Mouse (Mus musculus): ENCODE measurements around the gene Prkn. TPM values are rescaled to one million over a fixed set of nuclear protein-coding genes. Genes with fewer than 3 reads are reported as not detected.
A peak's percentile ranks its signal among the peaks of the same experiment; 100 is the strongest.

Gene Prkn
- polyA plus RNA-seq, 1 experiment from 2014 or later = 2.4 TPM

- Histone ChIP-seq H3K9me3 (replicated peaks) (no peaks in the 10 kb centered on the region), H3K27me3 (no peaks in the 10 kb centered on the region), H3K4me3 (no peak overlapping the region), H3K36me3 (no peaks in the 10 kb centered on the region), H3K27ac (no peak overlapping the region), H3K9ac (no peak overlapping the region), H3K4me1 (peaks cover 9% of the 10 kb centered on the region), H3K4me2 (replicated peaks) (no peak overlapping the region)
- 80% methylated on average over 6 of the region's 6 CpGs for WGBS
- no peak for ATAC-seq (ENCODE audit: low FRiP score)
Measured at GRCm38 (mm10) chr17:11089361-11089760, 249.2 kb downstream of the Prkn start.

- H3K27ac ChIP-seq = 0 out of 2 replicates have a peak overlapping the region, but pooled peaks have one; percentile 2
- no peak overlapping the region for H3K4me3 ChIP-seq
- no peak overlapping the region for H3K4me2 ChIP-seq (replicated peaks)
- no peaks in the 10 kb centered on the region for H3K36me3 ChIP-seq
- no peak for ATAC-seq (ENCODE audit: low FRiP score)
- no peaks in the 10 kb centered on the region for H3K27me3 ChIP-seq
- H3K9ac ChIP-seq = no peak overlapping the region
- 0 out of 2 replicates have a peak, but pooled peaks cover 7% of the 10 kb centered on the region for H3K9me3 ChIP-seq (replicated peaks)
- peaks cover 7% of the 10 kb centered on the region for H3K4me1 ChIP-seq
- 6% methylated on average over 6 of the region's 6 CpGs for WGBS
Measured at GRCm38 (mm10) chr17:11092900-11093299, 252.7 kb downstream of the Prkn start.

GRCm38 (mm10) chr17:11093321-11093720, 253.1 kb downstream of the Prkn start:
- 39% methylated on average over 3 of the region's 3 CpGs for WGBS

GRCm38 (mm10) chr17:11107007-11107406, 266.8 kb downstream of the Prkn start:
- H3K9ac ChIP-seq = no peak overlapping the region
- WGBS = 84% methylated on average over 3 of the region's 3 CpGs

More at GRCm38 (mm10) chr17:11093321-11093720, 253.1 kb downstream of the Prkn start:
- H3K9me3 ChIP-seq (replicated peaks) = 0 out of 2 replicates have a peak, but pooled peaks cover 7% of the 10 kb centered on the region
- no peaks in the 10 kb centered on the region for H3K36me3 ChIP-seq
- H3K4me1 ChIP-seq = peaks cover 7% of the 10 kb centered on the region
- H3K27me3 ChIP-seq = no peaks in the 10 kb centered on the region
- 0 out of 2 replicates have a peak overlapping the region, but pooled peaks have one; percentile 2 for H3K27ac ChIP-seq
- no peak for ATAC-seq (ENCODE audit: low FRiP score)
- H3K9ac ChIP-seq = no peak overlapping the region
- no peak overlapping the region for H3K4me2 ChIP-seq (replicated peaks)
- no peak overlapping the region for H3K4me3 ChIP-seq

GRCm38 (mm10) chr17:11107916-11108315, 267.7 kb downstream of the Prkn start:
- Histone ChIP-seq H3K9me3 (replicated peaks) (0 out of 2 replicates have a peak, but pooled peaks cover 2% of the 10 kb centered on the region), H3K4me1 (no peaks in the 10 kb centered on the region), H3K27ac (no peak overlapping the region), H3K9ac (no peak overlapping the region), H3K36me3 (no peaks in the 10 kb centered on the region), H3K27me3 (no peaks in the 10 kb centered on the region), H3K4me2 (replicated peaks) (no peak overlapping the region), H3K4me3 (no peak overlapping the region)
- no peak for ATAC-seq (ENCODE audit: low FRiP score)
- WGBS = 50% methylated on average over 2 of the region's 2 CpGs

More at GRCm38 (mm10) chr17:11107007-11107406, 266.8 kb downstream of the Prkn start:
- H3K4me2 ChIP-seq (replicated peaks) = no peak overlapping the region
- H3K4me3 ChIP-seq = no peak overlapping the region
- no peak for ATAC-seq (ENCODE audit: low FRiP score)
- no peaks in the 10 kb centered on the region for H3K36me3 ChIP-seq
- H3K4me1 ChIP-seq = no peaks in the 10 kb centered on the region
- no peak overlapping the region for H3K27ac ChIP-seq
- H3K9me3 ChIP-seq (replicated peaks) = 0 out of 2 replicates have a peak, but pooled peaks cover 2% of the 10 kb centered on the region
- H3K27me3 ChIP-seq = no peaks in the 10 kb centered on the region

- Histone ChIP-seq H3K27me3 (no peaks in the 10 kb centered on the region), H3K4me1 (no peaks in the 10 kb centered on the region), H3K9me3 (replicated peaks) (no peaks in the 10 kb centered on the region), H3K36me3 (no peaks in the 10 kb centered on the region), H3K9ac (no peak overlapping the region), H3K4me3 (no peak overlapping the region), H3K27ac (no peak overlapping the region), H3K4me2 (replicated peaks) (no peak overlapping the region)
- 79% methylated on average over 10 of the region's 10 CpGs for WGBS
- no peak for ATAC-seq (ENCODE audit: low FRiP score)
Measured at GRCm38 (mm10) chr17:11117508-11117907, 277.3 kb downstream of the Prkn start.

DNA sequence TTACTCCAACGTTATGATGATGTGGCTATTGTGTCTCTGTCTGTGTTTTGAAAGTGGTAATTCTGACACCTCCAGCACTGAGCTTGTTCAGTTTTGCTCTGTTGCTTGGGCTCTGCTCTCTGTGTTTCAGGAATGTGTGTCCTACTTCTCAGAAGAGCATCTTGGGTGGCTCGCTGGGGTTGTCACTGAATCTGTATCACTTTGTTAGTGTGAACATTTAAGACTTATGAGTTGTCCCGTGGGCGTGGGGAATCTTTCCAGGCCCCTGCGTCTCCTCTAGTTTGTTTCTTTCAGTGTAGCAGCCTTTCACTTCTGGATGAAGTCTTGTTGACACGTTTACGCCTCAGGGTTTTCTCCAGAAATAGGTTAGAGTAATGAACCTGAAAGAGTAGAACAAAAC, 283.9 kb downstream of the Prkn start:
- no peak overlapping the region for H3K27ac ChIP-seq
- ATAC-seq (ENCODE audit: low FRiP score) = no peak
- 81% methylated on average over 7 of the region's 7 CpGs for WGBS

GRCm38 (mm10) chr17:11127217-11127616, 287.0 kb downstream of the Prkn start:
- no peak overlapping the region for H3K4me3 ChIP-seq
- no peak for ATAC-seq (ENCODE audit: low FRiP score)
- 81% methylated on average over 1 of the region's 1 CpGs for WGBS

More for the DNA sequence above, 283.9 kb downstream of the Prkn start:
- Histone ChIP-seq H3K4me3 (no peak overlapping the region), H3K9me3 (replicated peaks) (no peaks in the 10 kb centered on the region), H3K36me3 (no peaks in the 10 kb centered on the region), H3K27me3 (no peaks in the 10 kb centered on the region), H3K9ac (no peak overlapping the region), H3K4me2 (replicated peaks) (no peak overlapping the region), H3K4me1 (no peaks in the 10 kb centered on the region)

GRCm38 (mm10) chr17:11130919-11131318, 290.7 kb downstream of the Prkn start:
- WGBS = 67% methylated on average over 4 of the region's 4 CpGs
- no peaks in the 10 kb centered on the region for H3K4me1 ChIP-seq
- no peak overlapping the region for H3K9ac ChIP-seq
- no peaks in the 10 kb centered on the region for H3K9me3 ChIP-seq (replicated peaks)
- H3K4me3 ChIP-seq = no peak overlapping the region
- no peak overlapping the region for H3K27ac ChIP-seq
- H3K4me2 ChIP-seq (replicated peaks) = no peak overlapping the region
- H3K36me3 ChIP-seq = no peaks in the 10 kb centered on the region
- ATAC-seq (ENCODE audit: low FRiP score) = no peak
- no peaks in the 10 kb centered on the region for H3K27me3 ChIP-seq

More at GRCm38 (mm10) chr17:11127217-11127616, 287.0 kb downstream of the Prkn start:
- Histone ChIP-seq H3K27me3 (no peaks in the 10 kb centered on the region), H3K9ac (no peak overlapping the region), H3K36me3 (no peaks in the 10 kb centered on the region), H3K4me1 (no peaks in the 10 kb centered on the region), H3K9me3 (replicated peaks) (no peaks in the 10 kb centered on the region), H3K27ac (no peak overlapping the region), H3K4me2 (replicated peaks) (no peak overlapping the region)

DNA sequence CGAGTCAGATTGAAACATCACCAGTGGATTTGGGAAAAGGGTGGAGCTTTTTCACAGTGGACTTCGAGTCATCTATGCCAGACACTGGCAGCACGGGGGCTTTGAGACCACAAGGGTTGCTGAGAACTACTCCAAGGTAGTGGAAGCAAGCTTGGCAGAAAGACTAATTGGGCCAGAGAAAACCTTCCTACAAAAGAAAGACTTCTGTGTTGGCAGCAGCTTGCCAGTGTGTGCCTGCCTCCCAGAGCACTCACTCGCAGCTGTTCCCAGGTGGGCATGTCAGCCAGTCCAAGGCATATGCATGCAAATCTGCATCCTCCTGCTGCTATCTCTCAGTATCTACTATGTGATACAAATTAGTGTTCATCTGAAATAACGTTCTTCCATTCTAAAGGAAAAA, 302.1 kb downstream of the Prkn start:
- Histone ChIP-seq H3K9ac (no peak overlapping the region), H3K9me3 (replicated peaks) (no peaks in the 10 kb centered on the region), H3K4me3 (no peak overlapping the region), H3K36me3 (no peaks in the 10 kb centered on the region), H3K27me3 (no peaks in the 10 kb centered on the region), H3K4me1 (no peaks in the 10 kb centered on the region), H3K27ac (no peak overlapping the region), H3K4me2 (replicated peaks) (no peak overlapping the region)
- ATAC-seq (ENCODE audit: low FRiP score) = no peak
- 72% methylated on average over 5 of the region's 5 CpGs for WGBS

GRCm38 (mm10) chr17:11156119-11156518, 315.9 kb downstream of the Prkn start:
- H3K4me2 ChIP-seq (replicated peaks) = no peak overlapping the region
- H3K27ac ChIP-seq = no peak overlapping the region
- H3K36me3 ChIP-seq = no peaks in the 10 kb centered on the region
- ATAC-seq (ENCODE audit: low FRiP score) = no peak
- H3K9me3 ChIP-seq (replicated peaks) = no peaks in the 10 kb centered on the region
- 88% methylated on average over 3 of the region's 3 CpGs for WGBS
- no peaks in the 10 kb centered on the region for H3K27me3 ChIP-seq
- no peaks in the 10 kb centered on the region; the same call in 1 of the 2 replicates for H3K4me1 ChIP-seq
- no peak overlapping the region for H3K9ac ChIP-seq
- no peak overlapping the region for H3K4me3 ChIP-seq

DNA sequence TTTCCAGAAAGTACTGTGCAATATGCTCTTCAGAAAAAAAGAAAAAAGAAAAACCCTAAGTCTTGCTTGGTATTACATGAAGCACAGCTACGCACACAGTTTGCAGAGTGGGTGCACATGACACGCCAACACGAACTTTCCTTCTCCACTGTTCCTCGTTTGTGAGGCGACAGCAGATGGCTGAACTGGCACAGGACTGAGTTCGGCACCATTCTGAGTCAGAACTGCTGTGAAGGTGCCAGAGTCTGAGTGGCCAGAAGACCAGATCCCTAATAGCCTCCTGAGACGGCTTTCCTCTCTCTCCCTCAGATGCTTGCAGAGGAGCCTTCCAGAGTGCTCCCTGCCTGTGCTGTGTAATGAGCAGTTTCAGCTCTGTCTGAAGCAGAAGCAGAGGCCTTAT, 317.4 kb downstream of the Prkn start:
- no peaks in the 10 kb centered on the region for H3K27me3 ChIP-seq
- WGBS = 83% methylated on average over 7 of the region's 7 CpGs

GRCm38 (mm10) chr17:11161436-11161835, 321.3 kb downstream of the Prkn start:
- Histone ChIP-seq H3K4me3 (no peak overlapping the region), H3K27ac (no peak overlapping the region), H3K4me1 (peaks cover 3% of the 10 kb centered on the region; the same call in 1 of the 2 replicates), H3K9ac (no peak overlapping the region), H3K36me3 (no peaks in the 10 kb centered on the region), H3K9me3 (replicated peaks) (no peaks in the 10 kb centered on the region), H3K4me2 (replicated peaks) (no peak overlapping the region), H3K27me3 (no peaks in the 10 kb centered on the region)
- 66% methylated on average over 1 of the region's 1 CpGs for WGBS
- ATAC-seq (ENCODE audit: low FRiP score) = no peak

More for the DNA sequence above, 317.4 kb downstream of the Prkn start:
- Histone ChIP-seq H3K4me3 (no peak overlapping the region), H3K9me3 (replicated peaks) (no peaks in the 10 kb centered on the region), H3K4me2 (replicated peaks) (no peak overlapping the region), H3K4me1 (peaks cover 3% of the 10 kb centered on the region; the same call in 1 of the 2 replicates), H3K36me3 (no peaks in the 10 kb centered on the region), H3K9ac (no peak overlapping the region), H3K27ac (no peak overlapping the region)
- no peak for ATAC-seq (ENCODE audit: low FRiP score)

Measured in hindbrain, embryonic 12.5 days (tissue).